Mouse (Mus musculus) kidney, embryonic 15.5 days (tissue): Measurements from ENCODE around the gene Svip. TPM values are rescaled to one million over a fixed set of nuclear protein-coding genes. Genes with fewer than 3 reads are reported as not detected.

ENCODE experiments used
- ATAC-seq: fragments of 200-750 bp; cut with Nextera tagmentation; replicated peaks from 2 replicates; pipeline ENCODE4 v1.8.0; 2017; ENCODE audit warnings: moderate TSS enrichment; ENCODE audit not compliant: low FRiP score
- H3K27ac ChIP-seq: fragments of 300-500 bp; sonication (generic); 2 replicates; pipeline ENCODE4 v1.5.1; 2015; ENCODE audit warnings: mild to moderate bottlenecking, inconsistent platforms
- H3K27me3 ChIP-seq: fragments of 300-500 bp; sonication (generic); 2 replicates; pipeline ENCODE4 v1.6.1; 2015; ENCODE audit warnings: inconsistent platforms
- H3K36me3 ChIP-seq: fragments of 300-500 bp; sonication (generic); 2 replicates; pipeline ENCODE4 v1.6.1; 2015; ENCODE audit warnings: inconsistent platforms
- H3K4me1 ChIP-seq: fragments of 300-500 bp; sonication (generic); 2 replicates; pipeline ENCODE4 v1.6.1; 2015; ENCODE audit warnings: inconsistent platforms
- H3K4me2 ChIP-seq: fragments of 300-500 bp; sonication (generic); 2 replicates; pipeline ENCODE4 v1.6.1; 2015; ENCODE audit warnings: moderate library complexity, mild to moderate bottlenecking, inconsistent platforms
- H3K4me3 ChIP-seq: fragments of 300-500 bp; sonication (generic); replicated peaks from 2 replicates; pipeline ENCODE4 v1.5.1; 2015; ENCODE audit warnings: mild to moderate bottlenecking, inconsistent platforms
- H3K9ac ChIP-seq: fragments of 300-500 bp; sonication (generic); 2 replicates; pipeline ENCODE4 v1.6.1; 2015; ENCODE audit warnings: mild to moderate bottlenecking, inconsistent platforms
- H3K9me3 ChIP-seq: fragments of 300-500 bp; sonication (generic); replicated peaks from 2 replicates; pipeline ENCODE4 v1.6.1; 2016; ENCODE audit warnings: inconsistent platforms
- WGBS: fragments of 180-500 bp; shearing (Covaris S2); methylation state at CpG from one replicate; pipeline ENCODE4 v1.1.7; 2015; ENCODE audit warnings: mixed read lengths; 5-methylcytosine and 5-hydroxymethylcytosine counted together
- polyA plus RNA-seq: library from polyadenylated mRNA; unstranded; fragments of >200 nt; fragmentation: Nextera tagmentation; extraction: Ambion mirVana; gene quantifications from 2 replicates; pipeline ENCODE4 v1.2.1, GENCODE M21; 2015

Gene Svip
- polyA plus RNA-seq, 1 experiment from 2014 or later: 9.8 TPM

- no peak overlapping the region for H3K27ac ChIP-seq
- no peak overlapping the region for H3K4me2 ChIP-seq
- H3K9me3 ChIP-seq: no peaks in the 10 kb centered on the region
- no peak overlapping the region for H3K4me3 ChIP-seq
- no peak overlapping the region for H3K9ac ChIP-seq
- no peak for ATAC-seq
- H3K27me3 ChIP-seq: no peaks in the 10 kb centered on the region
- WGBS: 86% methylated on average over 6 of the region's 6 CpGs
- H3K4me1 ChIP-seq: no peaks in the 10 kb centered on the region
- no peaks in the 10 kb centered on the region for H3K36me3 ChIP-seq
These were observed 20.1 kb downstream of the Svip start for GRCm38 (mm10) chr7:51985763-51986162.

- Histone ChIP-seq H3K9ac (no peak overlapping the region), H3K9me3 (no peaks in the 10 kb centered on the region), H3K27ac (no peak overlapping the region), H3K4me2 (no peak overlapping the region), H3K36me3 (no peaks in the 10 kb centered on the region), H3K4me3 (no peak overlapping the region), H3K4me1 (no peaks in the 10 kb centered on the region), H3K27me3 (no peaks in the 10 kb centered on the region)
- peak; percentile 56; the same call in 1 of the 2 replicates for ATAC-seq
- WGBS: 4% methylated on average over 1 of the region's 1 CpGs
These were observed 23.5 kb downstream of the Svip start for GRCm38 (mm10) chr7:51982303-51982702.

- Histone ChIP-seq H3K27me3 (no peaks in the 10 kb centered on the region), H3K27ac (no peak overlapping the region), H3K36me3 (no peaks in the 10 kb centered on the region), H3K4me3 (no peak overlapping the region), H3K4me2 (no peak overlapping the region), H3K9me3 (no peaks in the 10 kb centered on the region), H3K9ac (no peak overlapping the region), H3K4me1 (no peaks in the 10 kb centered on the region)
- ATAC-seq: no peak
- 51% methylated on average over 5 of the region's 5 CpGs for WGBS
These were observed 26.5 kb downstream of the Svip start for GRCm38 (mm10) chr7:51979271-51979670.

GRCm38 (mm10) chr7:51975181-51975580 is 30.6 kb downstream of the Svip start:
- Histone ChIP-seq H3K4me1 (no peaks in the 10 kb centered on the region), H3K9me3 (no peaks in the 10 kb centered on the region), H3K36me3 (no peaks in the 10 kb centered on the region), H3K4me3 (no peak overlapping the region), H3K27me3 (no peaks in the 10 kb centered on the region), H3K4me2 (no peak overlapping the region), H3K9ac (no peak overlapping the region), H3K27ac (no peak overlapping the region)
- ATAC-seq: no peak
- 74% methylated on average over 6 of the region's 6 CpGs for WGBS

- no peak for ATAC-seq
- H3K27me3 ChIP-seq: no peaks in the 10 kb centered on the region
- no peak overlapping the region for H3K4me2 ChIP-seq
- no peaks in the 10 kb centered on the region for H3K36me3 ChIP-seq
- H3K27ac ChIP-seq: no peak overlapping the region
- H3K9ac ChIP-seq: no peak overlapping the region
- 76% methylated on average over 2 of the region's 2 CpGs for WGBS
- no peak overlapping the region for H3K4me3 ChIP-seq
- no peaks in the 10 kb centered on the region for H3K9me3 ChIP-seq
- no peaks in the 10 kb centered on the region for H3K4me1 ChIP-seq
These were observed 32.3 kb downstream of the Svip start for GRCm38 (mm10) chr7:51973526-51973925.

GRCm38 (mm10) chr7:51973091-51973490 is 32.7 kb downstream of the Svip start:
- 74% methylated on average over 5 of the region's 5 CpGs for WGBS
- no peak overlapping the region for H3K27ac ChIP-seq
- no peak overlapping the region for H3K9ac ChIP-seq
- H3K4me2 ChIP-seq: no peak overlapping the region
- H3K4me1 ChIP-seq: no peaks in the 10 kb centered on the region
- H3K36me3 ChIP-seq: no peaks in the 10 kb centered on the region
- no peak overlapping the region for H3K4me3 ChIP-seq
- ATAC-seq: no peak
- H3K9me3 ChIP-seq: no peaks in the 10 kb centered on the region
- H3K27me3 ChIP-seq: no peaks in the 10 kb centered on the region

GRCm38 (mm10) chr7:51972252-51972855 is 33.5 kb downstream of the Svip start:
- Histone ChIP-seq H3K4me2 (no peak overlapping the region), H3K27ac (no peak overlapping the region), H3K36me3 (no peaks in the 10 kb centered on the region), H3K4me3 (no peak overlapping the region), H3K27me3 (no peaks in the 10 kb centered on the region), H3K9me3 (no peaks in the 10 kb centered on the region), H3K4me1 (no peaks in the 10 kb centered on the region), H3K9ac (no peak overlapping the region)
- WGBS: 35% methylated on average over 6 of the region's 6 CpGs
- peak; percentile 29 for ATAC-seq

GRCm38 (mm10) chr7:51969379-51969778 is 36.4 kb downstream of the Svip start:
- no peaks in the 10 kb centered on the region for H3K9me3 ChIP-seq
- no peak for ATAC-seq
- H3K36me3 ChIP-seq: no peaks in the 10 kb centered on the region
- no peak overlapping the region for H3K4me3 ChIP-seq
- H3K9ac ChIP-seq: no peak overlapping the region
- no peaks in the 10 kb centered on the region for H3K27me3 ChIP-seq
- H3K4me2 ChIP-seq: no peak overlapping the region
- no peaks in the 10 kb centered on the region for H3K4me1 ChIP-seq
- H3K27ac ChIP-seq: no peak overlapping the region

- no peak overlapping the region for H3K4me3 ChIP-seq
- no peaks in the 10 kb centered on the region for H3K4me1 ChIP-seq
- 80% methylated on average over 4 of the region's 4 CpGs for WGBS
- H3K4me2 ChIP-seq: no peak overlapping the region
- H3K9me3 ChIP-seq: no peaks in the 10 kb centered on the region
- H3K36me3 ChIP-seq: no peaks in the 10 kb centered on the region
- H3K27ac ChIP-seq: no peak overlapping the region
- H3K9ac ChIP-seq: no peak overlapping the region
- no peak for ATAC-seq
- H3K27me3 ChIP-seq: no peaks in the 10 kb centered on the region
These were observed 38.2 kb downstream of the Svip start for GRCm38 (mm10) chr7:51967581-51967980.

GRCm38 (mm10) chr7:51964681-51965080 is 41.1 kb downstream of the Svip start:
- WGBS: 76% methylated on average over 7 of the region's 7 CpGs
- no peak overlapping the region for H3K4me2 ChIP-seq
- no peak overlapping the region for H3K9ac ChIP-seq

GRCm38 (mm10) chr7:51962219-51962952 is 43.4 kb downstream of the Svip start:
- no peak overlapping the region for H3K4me3 ChIP-seq
- no peak overlapping the region for H3K9ac ChIP-seq
- no peak overlapping the region for H3K27ac ChIP-seq
- H3K9me3 ChIP-seq: no peaks in the 10 kb centered on the region
- ATAC-seq: no peak
- no peak overlapping the region for H3K4me2 ChIP-seq
- H3K36me3 ChIP-seq: no peaks in the 10 kb centered on the region
- no peaks in the 10 kb centered on the region for H3K4me1 ChIP-seq
- no peaks in the 10 kb centered on the region for H3K27me3 ChIP-seq
- 49% methylated on average over 10 of the region's 10 CpGs for WGBS

More at GRCm38 (mm10) chr7:51964681-51965080, 41.1 kb downstream of the Svip start:
- Histone ChIP-seq H3K36me3 (no peaks in the 10 kb centered on the region), H3K9me3 (no peaks in the 10 kb centered on the region), H3K27ac (no peak overlapping the region), H3K4me1 (no peaks in the 10 kb centered on the region), H3K4me3 (no peak overlapping the region), H3K27me3 (no peaks in the 10 kb centered on the region)
- no peak for ATAC-seq

- H3K4me3 ChIP-seq: no peak overlapping the region
- no peaks in the 10 kb centered on the region for H3K9me3 ChIP-seq
- H3K36me3 ChIP-seq: no peaks in the 10 kb centered on the region
- H3K27ac ChIP-seq: no peak overlapping the region
- WGBS: 59% methylated on average over 6 of the region's 6 CpGs
- no peak for ATAC-seq
- H3K4me2 ChIP-seq: no peak overlapping the region
- no peaks in the 10 kb centered on the region for H3K27me3 ChIP-seq
- 0 out of 2 replicates have a peak, but pooled peaks cover under 1% of the 10 kb centered on the region for H3K4me1 ChIP-seq
- H3K9ac ChIP-seq: no peak overlapping the region
These were observed 45.0 kb downstream of the Svip start for GRCm38 (mm10) chr7:51960698-51961374.
